Mouse (Mus musculus) retina, postnatal 1 day (tissue): ENCODE measurements around the gene Rasgrp2.

Source experiments
- DNase-seq: peaks from one replicate; pipeline ENCODE4 v3.0.0-alpha.2; 2012

The Rasgrp2 gene

DNA sequence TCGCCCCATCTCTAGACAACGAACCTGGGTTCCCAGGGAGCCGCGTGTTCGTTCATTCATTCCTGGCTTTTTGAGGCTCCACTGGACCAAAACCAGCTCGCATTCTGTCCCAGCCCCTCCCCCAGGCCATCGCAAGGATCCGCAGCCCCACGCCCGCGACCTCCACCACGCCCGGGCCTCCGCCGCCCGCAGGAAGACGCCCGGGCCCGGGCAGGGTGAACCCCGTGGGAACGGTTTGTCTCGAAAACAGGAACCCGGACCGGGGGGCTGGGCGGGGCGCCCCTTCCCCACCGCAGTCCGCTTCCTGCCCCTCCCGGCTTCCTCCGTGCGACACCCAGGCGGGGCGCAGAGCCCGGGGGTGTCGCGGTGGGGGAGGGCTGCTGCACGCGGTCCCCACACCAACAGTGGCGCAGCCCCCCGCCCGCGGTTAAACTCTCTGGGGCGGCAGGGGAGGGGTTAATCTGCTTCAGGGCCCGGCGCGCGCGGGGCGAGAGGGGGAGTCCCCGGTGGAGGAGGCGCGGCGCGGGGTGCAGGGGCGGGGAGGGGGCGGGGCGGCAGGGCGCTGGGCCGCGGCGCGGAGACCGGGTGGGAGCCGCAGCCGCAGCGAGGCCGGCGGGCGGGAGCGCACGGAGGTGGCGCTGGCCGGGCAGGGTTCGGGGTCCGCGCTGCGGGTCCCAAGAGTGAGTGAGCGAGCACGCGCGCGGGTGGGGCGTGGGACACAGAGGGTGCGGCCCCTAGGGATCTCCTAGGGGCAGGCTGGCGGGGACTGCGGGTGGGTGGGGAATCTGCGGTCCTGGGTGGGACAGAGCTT is at the start of gene Rasgrp2:
Rasgrp2 (plus strand) TSS at position 56 of the 811 bp plus-strand sequence.
- DNase-seq, result peak; percentile 78

DNA sequence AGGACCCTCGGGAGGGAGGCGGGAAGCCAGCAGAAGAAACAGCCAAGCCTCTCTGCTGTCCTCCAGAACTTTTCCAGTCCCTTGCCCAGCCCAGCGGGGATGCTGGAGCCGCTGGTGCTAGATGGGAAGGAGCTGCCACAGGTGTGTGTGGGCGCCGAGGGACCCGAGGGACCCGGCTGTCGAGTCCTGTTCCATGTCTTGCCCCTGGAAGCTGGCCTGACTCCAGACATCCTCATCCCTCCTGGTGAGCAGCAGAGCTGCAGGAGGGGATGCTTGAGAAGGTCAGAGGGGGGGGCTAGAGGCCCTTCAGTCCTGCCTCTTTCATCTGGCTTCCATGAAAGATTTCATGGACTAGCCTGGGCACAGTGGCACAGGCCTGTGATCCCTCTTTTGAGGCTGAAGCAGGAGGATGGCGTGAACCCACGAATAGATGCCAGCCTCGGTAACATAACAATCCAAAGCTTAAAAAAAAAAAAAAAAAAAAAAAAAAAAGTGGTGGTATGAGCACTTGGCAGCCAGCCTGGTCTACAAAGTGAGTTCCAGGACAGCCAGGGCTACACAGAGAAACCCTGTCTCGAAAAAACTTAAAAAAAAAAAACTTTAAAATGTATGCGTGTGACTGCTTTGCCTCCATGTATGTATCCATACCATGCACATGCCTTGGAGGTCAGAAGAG is 47.6 kb upstream of the Rasgrp2 start:
- no peak for DNase-seq

DNA sequence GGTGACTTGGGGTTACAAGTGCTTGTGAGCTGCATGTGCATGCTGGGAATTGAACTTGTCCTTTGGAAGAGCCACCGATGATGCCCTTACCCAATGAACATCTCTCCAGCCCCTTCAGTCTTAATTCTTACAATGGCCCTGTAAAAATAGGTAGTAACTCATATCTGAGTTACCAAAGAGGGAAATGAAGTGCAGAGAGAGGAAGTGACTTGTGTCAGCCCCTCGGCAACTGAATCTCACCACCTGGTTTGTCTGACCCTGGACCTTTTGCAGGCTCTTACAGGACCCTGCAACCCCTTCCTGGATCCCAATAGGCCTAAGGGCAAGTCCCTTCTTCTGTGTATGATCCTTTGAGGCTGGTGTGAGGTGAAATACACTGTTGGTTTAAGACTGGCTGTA is 47.0 kb upstream of the Rasgrp2 start:
- no peak for DNase-seq

DNA sequence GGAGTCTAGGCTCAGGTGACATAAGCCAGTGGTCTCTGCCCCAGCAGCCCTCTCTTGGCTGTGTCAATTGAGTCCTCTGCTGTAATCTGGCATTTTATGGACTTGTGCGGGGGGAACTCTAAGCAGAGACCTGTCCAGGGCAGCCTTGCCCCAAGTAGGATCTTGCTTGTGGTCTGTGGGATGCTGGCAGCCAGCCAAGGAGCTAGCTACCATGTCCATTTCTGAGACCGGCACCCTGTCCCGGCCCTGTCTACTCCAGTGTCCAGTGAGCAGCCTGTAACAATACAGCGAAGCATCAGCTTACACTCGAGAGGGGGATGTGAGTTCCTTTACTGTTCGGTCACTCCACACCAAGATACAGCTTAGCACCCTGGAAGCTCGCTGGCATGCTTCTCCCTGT is 45.1 kb upstream of the Rasgrp2 start:
- no peak for DNase-seq

DNA sequence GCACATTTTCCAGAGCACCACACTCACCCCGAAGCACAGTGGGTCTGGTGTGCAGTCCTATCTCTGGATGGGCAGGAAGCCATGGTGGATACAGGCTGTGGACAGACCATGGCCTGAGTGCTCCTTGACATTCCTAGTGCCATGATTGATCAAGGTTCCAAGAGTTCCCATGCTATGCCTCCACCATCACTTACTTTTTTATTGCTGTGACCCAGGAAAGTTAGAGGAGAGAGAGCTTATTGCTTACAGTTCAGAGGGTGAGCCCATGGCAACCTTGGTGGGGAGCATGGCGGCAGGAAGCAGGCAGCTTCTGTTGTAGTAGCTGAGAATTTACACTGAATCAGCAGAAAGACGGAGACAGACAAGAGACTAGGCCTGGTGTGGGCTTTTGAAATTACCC is 37.8 kb upstream of the Rasgrp2 start:
- no peak for DNase-seq

DNA sequence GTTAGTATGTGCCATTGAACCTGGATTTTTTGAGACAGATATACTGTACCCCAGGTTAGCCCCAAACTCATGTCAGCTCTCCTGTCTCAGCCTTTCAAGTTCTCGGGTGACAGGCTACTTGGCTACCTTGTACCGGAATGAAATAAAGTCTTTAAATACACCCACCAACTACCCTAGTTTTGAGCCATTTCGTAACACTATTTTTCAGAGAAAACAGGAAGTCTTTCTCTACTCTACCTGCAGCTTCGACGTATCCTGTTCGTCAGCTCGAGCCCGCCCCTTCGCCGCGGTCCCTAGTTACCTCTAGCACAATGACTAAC is 36.1 kb upstream of the Rasgrp2 start:
- DNase-seq, result no peak

DNA sequence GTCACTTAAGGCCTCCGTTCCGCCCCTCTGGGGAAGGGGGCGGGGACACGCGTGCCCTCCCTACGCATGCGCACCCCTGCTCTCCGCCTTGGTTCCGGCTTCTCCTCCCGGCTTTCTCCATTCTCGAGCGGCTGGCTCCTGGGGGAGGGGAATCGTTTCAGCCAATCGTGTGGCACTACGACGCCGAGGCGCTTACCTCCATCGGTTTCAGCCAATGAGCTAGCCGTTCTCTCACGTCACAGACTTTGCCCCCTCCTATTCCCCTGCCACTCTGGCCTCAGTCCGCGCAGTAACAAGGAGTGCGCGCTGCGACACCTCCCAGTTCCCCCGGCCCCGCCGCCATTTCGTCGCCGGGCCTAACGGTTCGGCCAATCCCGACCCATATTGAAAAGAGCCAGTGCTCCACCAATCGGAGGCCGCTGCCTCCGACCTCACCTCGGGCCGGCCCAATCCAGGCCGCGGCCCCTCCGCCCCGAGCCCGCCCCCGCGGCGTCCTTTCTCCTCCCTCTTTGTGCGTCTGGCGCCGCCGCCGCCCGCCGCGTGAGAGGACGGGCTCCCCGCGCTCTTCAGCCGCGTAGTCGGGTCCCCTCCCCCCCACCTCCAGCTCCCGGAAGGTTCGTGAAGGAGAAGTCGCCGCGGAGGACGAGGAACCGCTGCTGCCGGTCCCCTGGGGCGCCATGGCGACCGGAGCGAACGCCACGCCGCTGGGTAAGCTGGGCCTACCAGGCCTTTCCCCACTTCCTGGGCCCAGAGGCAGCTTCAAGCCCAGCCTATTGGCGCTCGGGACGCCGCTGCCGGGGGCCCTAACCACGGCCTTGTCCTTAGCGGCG is 35.5 kb upstream of the Rasgrp2 start, which contains the start of gene Sf1:
Sf1 (plus strand) TSS at position 280 of the 830 bp plus-strand sequence.
- peak; percentile 100 for DNase-seq

DNA sequence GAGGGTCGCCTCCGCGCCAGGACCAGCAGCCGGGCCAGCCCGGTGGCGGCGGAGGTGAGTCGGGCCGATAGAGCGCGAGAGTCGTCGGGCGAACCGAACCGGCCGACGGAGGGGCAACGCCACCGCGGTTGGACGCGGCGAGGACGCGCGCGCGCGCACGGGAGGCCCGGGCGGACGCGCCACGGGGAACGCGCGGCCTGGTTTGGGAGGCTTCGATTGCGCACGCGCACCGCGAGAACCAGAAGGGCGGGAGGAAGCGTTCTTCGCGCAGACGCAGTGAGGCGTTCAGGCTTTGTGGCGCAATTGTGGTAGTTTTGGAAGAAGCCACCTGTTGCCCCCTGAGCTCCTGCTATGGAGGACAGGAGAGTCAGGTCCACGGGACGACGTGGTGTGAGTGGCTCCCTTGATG is 34.8 kb upstream of the Rasgrp2 start:
- peak; percentile 93 for DNase-seq

DNA sequence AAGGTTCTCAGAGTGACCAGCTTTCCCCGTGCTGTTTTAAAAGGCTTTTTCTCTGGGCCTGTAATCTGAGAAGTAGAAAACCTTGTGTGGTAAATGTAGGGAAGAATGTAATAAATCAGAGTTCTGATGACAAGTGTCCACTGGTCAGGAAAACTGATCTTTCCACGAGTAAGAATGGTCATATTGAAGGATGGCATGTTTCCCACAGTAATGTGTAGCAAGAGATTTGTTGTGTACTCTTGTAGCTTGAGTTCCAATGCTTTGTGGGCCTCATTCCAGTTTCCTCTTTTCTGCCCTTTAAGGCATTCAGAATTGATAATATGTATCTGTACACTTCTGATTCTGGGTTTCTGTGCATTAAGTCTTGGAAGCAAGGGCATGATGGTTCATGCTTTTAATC is 34.3 kb upstream of the Rasgrp2 start:
- DNase-seq, result no peak

DNA sequence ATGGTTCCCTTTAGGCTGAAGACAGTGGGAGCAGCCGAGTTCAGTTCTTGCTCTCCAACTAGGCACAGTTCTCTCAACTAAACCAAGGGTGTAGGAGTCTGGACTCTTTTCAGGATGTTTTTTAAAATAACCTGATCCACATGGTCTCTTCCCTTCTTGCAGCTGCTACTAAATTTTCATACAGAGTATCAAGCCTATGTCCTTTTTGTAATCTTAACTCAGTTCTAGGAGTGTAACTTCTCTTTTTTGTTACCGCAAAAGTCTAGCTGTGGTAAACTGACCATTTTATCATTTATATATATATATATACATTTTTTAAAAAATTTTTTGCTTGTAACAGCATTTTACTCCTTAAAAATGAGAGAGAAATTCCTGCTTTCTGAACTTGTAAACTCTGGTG is 29.0 kb upstream of the Rasgrp2 start:
- DNase-seq, result no peak

DNA sequence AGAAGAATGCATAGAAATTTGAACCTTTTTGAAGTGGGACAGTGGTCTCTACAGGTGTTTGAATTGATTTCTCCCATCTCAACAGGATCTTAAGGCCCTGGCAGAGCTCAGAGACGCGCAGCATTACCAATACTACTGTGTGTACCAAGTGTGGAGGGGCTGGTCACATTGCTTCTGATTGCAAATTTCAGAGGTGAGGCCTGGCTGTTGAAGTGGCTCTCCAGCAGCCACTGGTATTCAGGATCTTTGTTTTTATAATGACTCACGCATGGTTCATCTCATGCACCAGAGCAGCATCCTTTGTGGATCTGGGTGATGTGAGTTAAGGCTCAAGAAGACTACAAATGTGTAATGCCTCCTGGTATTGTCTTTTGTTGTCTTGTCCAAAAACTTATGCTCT is 26.7 kb upstream of the Rasgrp2 start:
- no peak for DNase-seq

DNA sequence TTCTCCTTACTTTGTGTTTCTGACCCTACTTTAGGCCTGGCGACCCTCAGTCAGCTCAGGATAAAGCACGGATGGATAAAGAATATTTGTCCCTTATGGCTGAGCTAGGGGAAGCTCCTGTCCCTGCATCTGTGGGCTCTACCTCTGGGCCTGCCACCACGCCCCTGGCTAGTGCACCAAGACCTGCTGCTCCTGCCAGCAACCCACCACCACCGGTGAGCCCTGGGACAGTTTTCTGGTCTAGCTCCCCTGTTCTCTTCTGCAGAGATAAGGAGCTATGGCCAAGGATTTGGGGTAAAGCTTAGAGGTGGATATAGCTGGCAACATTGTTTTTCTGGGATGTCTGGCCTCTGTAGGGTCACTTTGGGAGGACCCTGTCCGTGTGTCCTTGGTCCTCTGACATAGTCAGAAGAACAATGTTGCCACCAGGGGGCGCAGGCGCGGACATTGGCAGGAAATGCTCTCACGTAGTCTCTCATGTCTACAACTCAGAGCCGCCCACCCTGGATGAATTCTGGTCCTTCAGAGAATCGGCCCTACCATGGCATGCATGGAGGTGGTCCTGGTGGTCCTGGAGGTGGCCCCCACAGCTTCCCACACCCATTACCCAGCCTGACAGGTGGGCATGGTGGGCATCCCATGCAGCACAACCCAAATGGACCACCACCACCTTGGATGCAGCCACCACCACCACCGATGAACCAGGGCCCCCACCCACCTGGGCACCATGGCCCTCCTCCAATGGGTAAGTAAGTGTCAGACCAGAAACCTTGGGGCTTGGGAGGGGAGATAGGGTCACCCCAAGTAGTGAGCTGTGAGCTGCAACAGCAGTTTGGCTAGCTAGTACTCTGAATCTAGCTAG is 25.4 kb upstream of the Rasgrp2 start:
- DNase-seq, result peak; percentile 82

DNA sequence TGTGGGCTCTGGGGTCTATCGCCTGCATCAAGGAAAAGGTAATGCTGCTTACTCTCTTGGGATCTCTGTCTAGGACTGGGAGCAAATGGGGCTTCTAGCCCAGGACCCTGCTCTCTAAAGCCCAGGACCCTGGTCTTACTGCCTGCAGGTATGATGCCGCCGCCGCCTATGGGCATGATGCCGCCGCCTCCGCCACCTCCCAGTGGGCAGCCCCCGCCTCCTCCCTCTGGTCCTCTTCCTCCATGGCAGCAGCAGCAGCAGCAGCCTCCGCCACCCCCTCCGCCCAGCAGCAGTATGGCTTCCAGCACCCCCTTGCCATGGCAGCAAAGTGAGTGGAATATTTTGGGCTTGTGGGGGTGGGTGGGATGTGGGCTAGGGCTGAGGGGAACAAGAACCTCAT is 24.6 kb upstream of the Rasgrp2 start:
- DNase-seq, result no peak

DNA sequence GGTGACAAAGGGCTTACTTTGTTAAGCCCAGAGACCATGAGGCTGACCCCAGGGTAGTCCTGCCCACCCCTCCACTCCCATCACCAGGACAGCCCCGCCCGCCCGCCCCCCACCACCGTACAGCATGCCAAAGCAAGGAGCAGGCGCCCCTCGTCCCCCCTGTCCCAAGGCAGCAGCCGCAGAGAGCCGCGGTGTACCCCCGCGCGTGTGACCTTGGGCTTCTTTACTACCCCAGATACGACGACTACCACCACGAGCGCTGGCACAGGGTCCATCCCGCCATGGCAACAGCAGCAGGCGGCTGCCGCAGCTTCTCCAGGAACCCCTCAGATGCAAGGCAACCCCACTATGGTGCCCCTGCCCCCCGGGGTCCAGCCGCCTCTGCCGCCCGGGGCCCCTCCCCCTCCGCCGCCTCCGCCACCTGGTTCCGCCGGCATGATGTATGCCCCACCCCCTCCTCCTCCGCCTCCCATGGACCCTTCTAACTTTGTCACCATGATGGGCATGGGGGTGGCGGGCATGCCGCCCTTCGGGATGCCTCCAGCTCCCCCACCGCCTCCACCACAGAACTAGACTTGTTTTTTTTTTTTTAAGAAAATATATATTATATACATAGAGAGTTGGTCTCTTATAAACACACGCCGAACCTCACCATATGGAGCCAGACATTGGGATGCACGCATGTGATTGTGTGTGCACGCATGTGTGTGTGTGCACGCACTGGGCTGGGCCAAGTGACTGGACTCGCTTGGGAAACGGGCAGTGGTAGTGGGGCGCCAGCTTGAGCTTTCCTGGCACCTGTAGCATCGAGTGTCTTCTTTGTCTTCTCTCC is 23.5 kb upstream of the Rasgrp2 start:
- no peak for DNase-seq

DNA sequence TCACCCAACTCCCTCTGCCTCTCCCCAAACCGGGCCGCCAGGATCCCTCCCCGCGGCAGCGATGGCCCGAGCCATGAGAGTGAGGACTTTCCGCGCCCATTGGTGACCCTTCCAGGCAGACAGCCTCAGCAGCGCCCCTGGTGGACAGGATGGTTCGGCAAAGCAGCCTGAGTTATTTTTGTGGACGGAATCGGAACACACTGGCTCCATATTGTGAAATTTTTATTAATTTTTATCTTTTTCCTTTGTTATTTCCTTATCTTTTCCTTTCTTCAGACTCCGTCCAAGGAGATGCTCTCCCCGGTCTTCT is 22.9 kb upstream of the Rasgrp2 start:
- peak; percentile 61 for DNase-seq

DNA sequence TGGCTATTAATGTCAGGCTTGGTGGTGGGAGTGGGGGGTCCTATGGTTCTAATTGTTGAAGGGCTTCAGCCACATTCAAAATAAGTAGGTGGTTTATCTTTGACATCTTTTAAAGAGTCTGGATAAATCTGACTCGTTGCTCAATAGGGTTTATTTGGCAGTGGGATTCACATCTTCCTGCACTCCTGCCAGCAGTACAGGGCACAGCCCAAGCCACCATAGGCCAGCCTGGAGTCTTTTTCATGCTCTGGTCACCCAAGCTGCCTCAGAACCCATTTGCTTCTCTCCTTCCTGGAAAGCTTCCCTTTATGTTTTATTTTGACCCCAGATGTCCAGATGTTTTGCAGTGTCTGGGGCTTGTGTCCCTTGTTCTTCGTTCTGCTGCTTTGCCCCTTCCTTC is 22.5 kb upstream of the Rasgrp2 start:
- no peak for DNase-seq

DNA sequence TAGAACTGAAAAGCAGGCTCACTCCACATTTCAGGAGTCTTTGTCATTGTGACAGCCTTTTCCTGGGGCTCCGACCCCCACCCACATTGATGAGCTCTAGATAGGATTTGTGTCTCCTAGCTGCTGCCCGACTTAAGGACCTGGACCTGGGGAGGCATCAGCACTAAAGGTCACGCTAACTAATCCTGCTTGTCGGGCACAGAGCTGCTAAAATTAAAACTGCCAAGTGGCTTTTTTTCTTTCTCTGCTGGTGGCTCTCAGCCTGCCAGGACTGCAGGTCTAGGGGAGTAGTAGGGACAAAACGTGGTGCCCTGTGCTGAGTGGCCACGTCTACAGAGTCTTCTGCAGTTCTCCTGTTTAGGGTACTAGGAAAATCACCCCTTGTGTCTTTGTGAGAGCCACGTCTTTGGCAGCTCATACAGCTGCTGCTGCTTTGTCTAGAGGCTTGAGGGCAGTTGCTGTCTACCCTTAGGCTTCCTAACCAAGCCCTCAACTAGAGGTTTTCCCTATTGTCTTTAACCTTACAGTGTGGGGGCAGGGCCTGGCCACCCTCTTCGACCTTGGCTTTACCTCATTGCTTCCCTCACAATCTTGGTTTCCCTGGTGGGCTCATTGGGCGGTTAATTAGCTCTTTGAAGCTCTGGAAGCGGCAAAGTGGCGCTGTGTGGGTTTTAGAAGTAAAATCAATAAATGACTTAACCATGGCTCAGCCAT is 21.7 kb upstream of the Rasgrp2 start:
- no peak for DNase-seq

DNA sequence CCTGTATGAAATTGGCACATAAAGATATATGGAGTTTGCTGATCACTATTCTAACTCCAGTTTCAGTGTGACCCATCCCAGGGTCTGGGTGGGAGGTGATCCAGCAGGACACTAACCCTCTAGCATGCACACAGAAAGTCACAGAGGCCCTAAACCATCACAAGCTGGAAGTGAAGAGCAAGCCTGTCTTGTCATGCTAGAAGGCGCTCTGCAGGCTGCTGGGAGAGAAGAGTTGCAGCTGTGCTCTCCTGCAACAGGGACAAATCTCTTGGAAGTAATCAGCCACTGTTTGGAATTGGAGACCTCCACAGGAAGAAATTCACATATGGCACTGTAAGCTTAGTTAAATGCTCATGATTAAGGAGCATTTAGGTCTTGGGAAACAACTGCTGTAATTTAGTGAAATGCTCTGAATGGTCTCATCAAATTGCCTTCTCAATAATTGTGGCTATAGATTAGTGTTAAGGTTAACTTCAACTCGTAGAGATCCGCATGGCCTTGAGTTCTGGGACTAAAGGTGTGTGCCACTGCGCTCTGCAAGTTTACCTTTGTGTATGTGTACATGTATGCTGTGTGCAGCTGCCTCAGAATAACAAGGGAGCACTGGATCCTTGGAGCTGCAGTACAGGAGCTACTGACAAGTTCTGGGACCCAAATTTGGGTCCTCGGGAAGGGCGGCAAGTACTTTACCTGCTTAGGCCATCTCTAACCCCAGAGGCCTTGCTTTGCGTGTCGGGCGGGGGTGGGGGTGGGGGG is 18.6 kb upstream of the Rasgrp2 start:
- DNase-seq, result no peak

DNA sequence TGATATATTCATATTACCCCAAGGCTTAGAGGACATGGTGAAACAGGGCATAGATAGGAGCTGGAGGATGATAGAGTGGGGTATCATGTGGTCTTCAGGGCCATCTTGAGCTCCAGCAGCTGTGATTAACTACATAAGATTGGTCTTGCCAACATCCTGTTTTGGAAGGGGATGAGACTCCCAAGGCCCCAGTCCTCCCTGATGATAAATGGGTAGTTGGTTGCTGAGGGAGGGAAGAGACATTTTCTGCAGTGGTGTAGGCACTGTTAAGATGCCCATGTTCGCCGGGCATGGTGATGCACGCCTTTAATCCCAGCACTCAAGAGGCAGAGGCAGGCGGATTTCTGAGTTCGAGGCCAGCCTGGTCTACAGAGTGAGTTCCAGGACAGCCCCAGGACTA is 17.9 kb upstream of the Rasgrp2 start:
- DNase-seq, result no peak

DNA sequence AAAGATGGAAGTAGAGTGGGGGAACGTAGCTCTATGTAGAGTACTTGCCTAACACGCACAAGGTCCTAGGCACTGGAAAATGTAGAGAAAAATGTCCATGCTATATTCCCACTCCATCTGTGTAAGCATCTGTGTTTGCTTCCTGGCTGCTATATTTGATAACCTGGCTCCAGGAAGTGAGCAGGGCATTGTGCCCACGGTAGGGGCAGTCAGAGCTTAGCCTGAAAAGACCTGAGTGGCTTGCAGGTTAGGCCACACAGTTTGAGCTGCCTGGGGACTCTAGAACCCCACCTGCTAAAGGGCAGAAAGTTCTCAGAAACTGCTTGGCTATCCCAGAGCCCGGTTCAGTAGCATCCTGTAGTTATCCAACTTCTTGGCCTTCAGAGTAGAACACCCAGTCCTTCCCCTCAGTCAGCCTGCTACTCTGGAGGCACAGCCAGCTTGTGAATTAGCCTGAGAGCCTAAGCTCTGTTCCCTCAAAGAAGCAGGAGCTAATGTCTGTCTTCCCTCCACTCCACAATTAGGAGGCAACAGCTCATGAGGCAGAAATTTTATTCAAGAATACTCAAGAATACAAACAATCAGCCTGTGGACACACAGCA is 16.7 kb upstream of the Rasgrp2 start:
- no peak for DNase-seq
